Mouse (Mus musculus) limb, embryonic 14.5 days (tissue): Measurements from ENCODE around the gene Tcf15. TPM values are rescaled to one million over a fixed set of nuclear protein-coding genes. Genes with fewer than 3 reads are reported as not detected.

ENCODE experiments used
- ATAC-seq: fragments of 200-750 bp; cut with Nextera tagmentation; 2 replicates; pipeline ENCODE4 v1.8.0; 2017; ENCODE audit warnings: low read depth, moderate number of reproducible peaks, moderate TSS enrichment; ENCODE audit not compliant: low FRiP score
- DNase-seq: peaks from one replicate; pipeline ENCODE4 v3.0.0-alpha.2; 2015; ENCODE audit warnings: low spot score
- H3K27ac ChIP-seq: fragments of 300-500 bp; sonication (generic); replicated peaks from 2 replicates; pipeline ENCODE4 v1.5.1; 2014; ENCODE audit warnings: low read depth, mild to moderate bottlenecking, low read length, moderate library complexity, mixed read lengths
- H3K27me3 ChIP-seq: fragments of 300-500 bp; sonication (generic); 2 replicates; pipeline ENCODE4 v1.6.1; 2014; ENCODE audit warnings: low read length, mixed read lengths; ENCODE audit not compliant: control insufficient read depth, insufficient read depth
- H3K36me3 ChIP-seq: fragments of 300-500 bp; sonication (generic); 2 replicates; pipeline ENCODE4 v1.6.1; 2014; ENCODE audit warnings: mild to moderate bottlenecking, low read length, moderate library complexity, mixed read lengths; ENCODE audit not compliant: control insufficient read depth, insufficient read depth
- H3K4me1 ChIP-seq: fragments of 300-500 bp; sonication (generic); 2 replicates; pipeline ENCODE4 v1.6.1; 2014; ENCODE audit warnings: antibody characterized with exemption, low read length, mixed read lengths; ENCODE audit not compliant: control insufficient read depth, insufficient read depth
- H3K4me2 ChIP-seq: fragments of 300-500 bp; sonication (generic); replicated peaks from 2 replicates; pipeline ENCODE4 v1.6.1; 2014; ENCODE audit warnings: low read depth, mild to moderate bottlenecking, low read length, moderate library complexity; ENCODE audit not compliant: severe bottlenecking
- H3K4me3 ChIP-seq: fragments of 300-500 bp; sonication (generic); replicated peaks from 2 replicates; pipeline ENCODE4 v1.5.1; 2014; ENCODE audit warnings: low read length
- H3K9ac ChIP-seq: fragments of 300-500 bp; sonication (generic); 2 replicates; pipeline ENCODE4 v1.6.1; 2014; ENCODE audit warnings: mild to moderate bottlenecking, low read depth, low read length, moderate library complexity; ENCODE audit not compliant: severe bottlenecking
- H3K9me3 ChIP-seq: fragments of 300-500 bp; sonication (generic); 2 replicates; pipeline ENCODE4 v1.6.1; 2016; ENCODE audit warnings: low read length; ENCODE audit not compliant: control insufficient read depth
- POLR2A ChIP-seq: fragments of 200-500 bp; IDR thresholded peaks from 2 replicates; pipeline ENCODE4 v1.8.0; 2012; ENCODE audit warnings: inconsistent platforms, mild to moderate bottlenecking, moderate library complexity, borderline replicate concordance; ENCODE audit not compliant: insufficient read depth, insufficient read length; ENCODE audit errors: extremely low read depth
- whole genome bisulfite sequencing: fragments of 180-500 bp; shearing (Covaris S2); extraction: QIAGEN DNeasy Blood & Tissue Kit; methylation state at CpG from one replicate; pipeline ENCODE4 v1.1.7; 2014; 5-methylcytosine and 5-hydroxymethylcytosine counted together
- polyA plus RNA-seq, 2 experiments: library from polyadenylated mRNA; depleted of rRNA in 1 of 2; stranded (reverse) in 1 of 2; unstranded in 1 of 2; fragments of >200 nt; fragmentation: Nextera tagmentation in 1 of 2; extraction: Ambion mirVana in 1 of 2; gene quantifications; 2 replicates each; pipeline versions ENCODE4 v1.2.1 to v1.2.3; 2012 to 2014

The Tcf15 gene
- polyA plus RNA-seq, 2 experiments: 9.4 to 11.0 TPM

GRCm38 (mm10) chr2:152101761-152102160 is 41.6 kb upstream of the Tcf15 start:
- H3K9ac ChIP-seq: no peak overlapping the region
- no peak for ATAC-seq
- H3K4me3 ChIP-seq: no peak overlapping the region
- 70% methylated on average over 13 of the region's 13 CpGs for WGBS
- H3K4me1 ChIP-seq: peaks cover 5% of the 10 kb centered on the region; the same call in 1 of the 2 replicates
- no peaks in the 10 kb centered on the region for H3K27me3 ChIP-seq
- TF ChIP-seq POLR2A: no peak
- no peak overlapping the region for H3K4me2 ChIP-seq
- no peak for DNase-seq
- H3K27ac ChIP-seq: no peak overlapping the region
- H3K9me3 ChIP-seq: no peaks in the 10 kb centered on the region
- no peaks in the 10 kb centered on the region for H3K36me3 ChIP-seq

- Histone ChIP-seq H3K4me1 (peaks cover 5% of the 10 kb centered on the region; the same call in 1 of the 2 replicates), H3K9me3 (no peaks in the 10 kb centered on the region), H3K9ac (no peak overlapping the region), H3K36me3 (no peaks in the 10 kb centered on the region), H3K4me3 (no peak overlapping the region), H3K27me3 (no peaks in the 10 kb centered on the region), H3K4me2 (no peak overlapping the region), H3K27ac (no peak overlapping the region)
- WGBS: 62% methylated on average over 6 of the region's 6 CpGs
- ATAC-seq (no peak), DNase-seq (no peak)
- no peak for TF ChIP-seq POLR2A
Observed at GRCm38 (mm10) chr2:152102369-152102768, 41.0 kb upstream of the Tcf15 start.

- Histone ChIP-seq H3K36me3 (no peaks in the 10 kb centered on the region; the same call in 1 of the 2 replicates), H3K9me3 (no peaks in the 10 kb centered on the region), H3K27me3 (no peaks in the 10 kb centered on the region), H3K4me3 (peak overlapping the region; percentile 62), H3K4me2 (peak overlapping the region; percentile 90), H3K27ac (no peak overlapping the region), H3K4me1 (peaks cover 5% of the 10 kb centered on the region; the same call in 1 of the 2 replicates), H3K9ac (peak overlapping the region; percentile 78)
- DNase-seq (no peak), ATAC-seq (peak; percentile 10; the same call in 1 of the 2 replicates)
- no peak for TF ChIP-seq POLR2A
- WGBS: 17% methylated on average over 17 of the region's 17 CpGs
Observed at GRCm38 (mm10) chr2:152104711-152105317, 38.5 kb upstream of the Tcf15 start.

DNA sequence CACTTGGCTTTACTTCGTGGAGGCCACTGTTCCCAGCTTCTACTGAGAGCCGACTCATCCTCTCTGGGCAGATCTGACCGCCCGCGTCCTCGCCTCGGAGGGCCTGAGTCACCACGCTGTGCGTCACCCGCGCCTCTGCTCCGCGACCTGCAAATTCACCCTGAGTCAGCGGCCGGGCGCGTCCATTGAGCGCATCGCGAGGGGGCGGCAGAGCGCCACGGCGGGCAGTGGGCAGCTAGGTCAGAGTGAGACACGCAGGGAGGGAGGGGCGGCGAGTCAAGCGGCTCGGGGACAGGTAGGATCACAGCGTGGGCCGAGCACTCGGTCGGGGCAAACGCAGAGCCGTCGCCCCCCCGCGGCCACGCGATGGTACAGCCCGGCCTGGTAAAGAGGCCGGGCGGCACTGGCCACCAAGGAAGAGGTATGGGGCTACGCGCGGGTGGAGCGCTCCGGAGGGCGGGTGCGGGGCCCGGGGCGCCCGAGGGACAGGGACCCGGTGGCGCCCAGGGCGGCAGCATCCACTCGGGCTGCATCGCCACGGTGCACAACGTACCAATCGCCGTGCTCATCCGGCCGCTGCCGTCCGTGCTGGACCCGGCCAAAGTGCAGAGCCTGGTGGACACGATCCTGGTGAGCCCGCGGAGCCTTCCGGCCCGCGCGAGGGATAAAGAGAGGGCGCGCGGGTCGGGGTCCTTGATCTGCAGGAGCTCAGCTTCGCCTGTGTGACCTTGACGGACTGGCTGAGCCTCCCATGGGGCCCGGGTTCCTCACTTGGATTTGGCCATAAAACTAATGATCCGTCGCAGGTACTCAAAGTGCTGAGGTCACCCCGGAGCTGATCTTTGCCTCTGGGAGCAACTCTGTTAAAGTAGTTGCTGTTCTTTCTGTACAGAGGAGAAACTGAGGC is 37.8 kb upstream of the Tcf15 start, which contains the start of gene Srxn1:
Gene Srxn1, plus strand, starts transcription at position 199 of the 907 bp plus-strand sequence.
- WGBS: 1% methylated on average over 67 of the region's 84 CpGs
- H3K4me3 ChIP-seq: peak within 1 kb of the TSS; percentile 62
- 0 out of 2 replicates have a peak, but pooled peaks have one; percentile 22 for TF ChIP-seq POLR2A

DNA sequence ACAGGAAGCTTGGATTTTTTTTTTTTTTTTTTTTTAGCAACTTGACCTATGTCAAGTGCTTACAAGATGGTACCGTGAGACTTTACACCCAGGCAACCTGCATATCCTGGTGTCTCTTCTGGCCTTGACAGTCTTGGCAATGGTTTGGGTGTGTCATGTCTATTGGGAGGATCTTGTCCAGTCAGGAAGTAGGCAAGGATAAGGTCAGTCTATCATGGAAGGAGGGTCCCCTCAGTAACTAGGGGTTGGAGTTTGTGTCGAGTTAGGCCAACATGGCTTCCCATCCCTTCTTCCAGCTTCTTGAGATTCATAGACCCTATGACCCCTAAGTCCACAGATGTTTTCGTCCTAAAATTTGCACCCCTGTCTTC is 37.2 kb upstream of the Tcf15 start:
- H3K4me2 ChIP-seq: peak overlapping the region; percentile 90
- H3K27ac ChIP-seq: no peak overlapping the region
- no peak for DNase-seq
- peaks cover 5% of the 10 kb centered on the region; the same call in 1 of the 2 replicates for H3K4me1 ChIP-seq
- no peaks in the 10 kb centered on the region for H3K27me3 ChIP-seq
- 83% methylated on average over 3 of the region's 3 CpGs for WGBS
- peak overlapping the region; percentile 62 for H3K4me3 ChIP-seq
- H3K36me3 ChIP-seq: no peaks in the 10 kb centered on the region; the same call in 1 of the 2 replicates
- no peaks in the 10 kb centered on the region for H3K9me3 ChIP-seq
- TF ChIP-seq POLR2A: no peak
- ATAC-seq: no peak
- H3K9ac ChIP-seq: no peak overlapping the region

More for the DNA sequence above, 37.8 kb upstream of the Tcf15 start, which contains the start of gene Srxn1:
- Histone ChIP-seq H3K9ac (peak within 1 kb of the TSS; percentile 78), H3K9me3 (no peaks in the 10 kb centered on the region), H3K4me2 (peak within 1 kb of the TSS; percentile 90), H3K36me3 (no peaks in the 10 kb centered on the region; the same call in 1 of the 2 replicates), H3K27ac (no peak within 1 kb of the TSS), H3K27me3 (no peaks in the 10 kb centered on the region), H3K4me1 (peaks cover 5% of the 10 kb centered on the region; the same call in 1 of the 2 replicates)
- ATAC-seq (peak; percentile 87), DNase-seq (peak; percentile 64)
